Mouse (Mus musculus) midbrain, postnatal 0 days (tissue): ENCODE measurements at regions not wholly inside any gene's neighbourhood (a gene's known extent, or its start where the extent isn't known, plus 50 kb on each side); places are given as distances from the start of the nearest gene placed in this dataset.

Source experiments
- ATAC-seq: fragments of 200-750 bp; cut with Nextera tagmentation; 2 replicates; pipeline ENCODE4 v1.8.0; 2017; ENCODE audit warnings: moderate number of reproducible peaks, mild to moderate bottlenecking, moderate TSS enrichment, moderate library complexity; ENCODE audit not compliant: low FRiP score
- DNase-seq: peaks from one replicate; pipeline ENCODE4 v3.0.0-alpha.2; 2015; ENCODE audit warnings: low spot score
- H3K27ac ChIP-seq: fragments of 300-500 bp; sonication (generic); 2 replicates; pipeline ENCODE4 v1.5.1; 2014; ENCODE audit warnings: low read depth, mild to moderate bottlenecking, low read length, mixed read lengths
- H3K27me3 ChIP-seq: fragments of 300-500 bp; sonication (generic); 2 replicates; pipeline ENCODE4 v1.6.1; 2014; ENCODE audit warnings: low read length, control low read depth, mixed read lengths; ENCODE audit not compliant: insufficient read depth
- H3K36me3 ChIP-seq: fragments of 300-500 bp; sonication (generic); 2 replicates; pipeline ENCODE4 v1.6.1; 2014; ENCODE audit warnings: low read length, control low read depth, mixed read lengths; ENCODE audit not compliant: insufficient read depth
- H3K4me1 ChIP-seq: fragments of 300-500 bp; sonication (generic); 2 replicates; pipeline ENCODE4 v1.6.1; 2014; ENCODE audit warnings: mild to moderate bottlenecking, control low read depth, antibody characterized with exemption, low read length, mixed read lengths; ENCODE audit not compliant: insufficient read depth
- H3K4me2 ChIP-seq: fragments of 300-500 bp; sonication (generic); 2 replicates; pipeline ENCODE4 v1.6.1; 2014; ENCODE audit warnings: low read depth, mild to moderate bottlenecking, low read length, mixed read lengths; ENCODE audit not compliant: poor library complexity, severe bottlenecking
- H3K4me3 ChIP-seq: fragments of 300-500 bp; sonication (generic); 2 replicates; pipeline ENCODE4 v1.5.1; 2014; ENCODE audit warnings: low read depth, mild to moderate bottlenecking, low read length, moderate library complexity
- H3K9ac ChIP-seq: fragments of 300-500 bp; sonication (generic); replicated peaks from 2 replicates; pipeline ENCODE4 v1.6.1; 2014; ENCODE audit warnings: mild to moderate bottlenecking, low read length, moderate library complexity, mixed read lengths; ENCODE audit not compliant: poor library complexity, severe bottlenecking
- H3K9me3 ChIP-seq: fragments of 300-500 bp; sonication (generic); 2 replicates; pipeline ENCODE4 v1.6.1; 2016; ENCODE audit warnings: low read length, control low read depth
- CTCF ChIP-seq: IDR thresholded peaks from 2 replicates; pipeline ENCODE4 v1.5.1; 2016; ENCODE audit warnings: antibody characterized with exemption, mild to moderate bottlenecking
- WGBS: fragments of 180-500 bp; shearing (Covaris S2); extraction: QIAGEN DNeasy Blood & Tissue Kit; methylation state at CpG from one replicate; pipeline ENCODE4 v1.1.7; 2014; 5-methylcytosine and 5-hydroxymethylcytosine counted together

DNA sequence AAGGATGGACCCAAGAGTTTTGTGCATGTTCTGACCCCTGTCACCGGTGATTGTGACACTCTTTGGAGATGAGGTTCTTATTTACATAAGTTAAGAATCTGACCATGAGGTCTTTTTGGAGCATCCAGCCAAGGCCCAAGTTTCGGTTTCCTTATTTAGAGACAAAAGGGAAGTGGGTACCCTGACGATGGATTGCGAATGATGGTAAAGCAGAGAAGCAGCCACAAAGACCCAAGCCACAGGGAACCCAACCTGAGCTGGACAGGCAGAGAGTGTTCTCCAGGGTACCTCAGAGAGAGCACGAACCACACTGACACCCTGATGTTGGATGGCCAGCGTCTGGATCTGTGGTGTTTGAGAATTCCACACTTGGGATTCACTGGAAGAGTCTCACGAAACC, 100.8 kb upstream of the L3mbtl4 start:
- TF ChIP-seq CTCF, result no peak
- Histone ChIP-seq H3K4me3 (no peak overlapping the region), H3K27ac (no peak overlapping the region), H3K4me2 (no peak overlapping the region), H3K4me1 (no peaks in the 10 kb centered on the region), H3K9ac (no peak overlapping the region), H3K36me3 (no peaks in the 10 kb centered on the region), H3K9me3 (no peaks in the 10 kb centered on the region), H3K27me3 (no peaks in the 10 kb centered on the region)
- no peak for DNase-seq
- 87% methylated on average over 7 of the region's 7 CpGs for WGBS
- no peak for ATAC-seq

DNA sequence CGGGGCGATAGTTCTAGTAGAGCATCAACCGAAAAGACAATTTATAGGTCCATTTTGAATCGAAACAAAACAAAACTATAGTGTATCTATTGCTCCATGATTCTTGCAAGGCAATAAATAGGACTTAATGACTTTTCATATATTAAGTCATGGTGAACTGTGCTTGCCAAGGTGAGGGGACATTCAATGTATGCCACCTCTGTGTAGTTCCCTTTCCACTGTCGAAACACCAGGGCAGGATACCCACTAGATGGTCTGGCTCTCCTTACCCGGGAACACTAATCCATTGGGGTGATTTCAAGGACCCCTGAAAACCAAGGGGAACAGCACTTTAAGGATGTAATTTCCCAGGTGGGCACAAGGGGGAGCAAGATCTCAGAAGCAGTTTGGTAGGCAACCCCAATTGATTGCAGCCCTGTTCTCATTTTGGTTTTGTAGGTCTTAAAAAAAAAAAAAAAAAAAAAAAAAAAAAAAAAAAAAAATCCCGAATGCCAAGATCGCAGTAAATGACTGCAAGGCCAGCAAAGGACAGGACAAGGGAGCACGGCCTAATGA, 96.9 kb upstream of the L3mbtl4 start:
- no peak overlapping the region for H3K4me2 ChIP-seq
- H3K4me1 ChIP-seq, result no peaks in the 10 kb centered on the region
- no peaks in the 10 kb centered on the region for H3K36me3 ChIP-seq
- no peak for ATAC-seq
- DNase-seq, result peak; percentile 81
- H3K9me3 ChIP-seq, result no peaks in the 10 kb centered on the region
- H3K27ac ChIP-seq, result no peak overlapping the region
- H3K27me3 ChIP-seq, result no peaks in the 10 kb centered on the region
- TF ChIP-seq CTCF, result peak; percentile 76
- no peak overlapping the region for H3K9ac ChIP-seq
- no peak overlapping the region for H3K4me3 ChIP-seq
- WGBS, result 67% methylated on average over 9 of the region's 9 CpGs

DNA sequence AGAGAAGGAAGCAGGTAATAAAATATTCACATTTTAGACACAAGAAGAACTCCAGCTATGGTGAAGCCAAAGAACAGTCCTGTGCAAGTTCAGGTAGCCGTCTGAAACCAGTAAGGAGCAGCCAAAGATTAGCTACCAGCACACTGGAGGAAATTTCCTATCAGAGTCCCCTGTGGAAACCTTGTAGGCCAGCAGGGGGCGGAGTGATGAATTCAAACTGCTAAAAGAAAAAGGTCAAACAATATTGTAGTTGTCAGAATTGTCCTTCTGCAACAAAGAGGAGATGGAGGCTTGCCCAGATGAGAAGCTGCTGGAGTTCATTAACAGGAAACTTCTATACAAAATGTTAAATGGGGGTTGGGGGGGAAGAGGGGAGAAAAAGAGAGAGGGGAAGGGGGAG, 95.8 kb upstream of the L3mbtl4 start:
- WGBS, result 24% methylated on average over 2 of the region's 2 CpGs
- DNase-seq, result peak; percentile 41
- Histone ChIP-seq H3K36me3 (no peaks in the 10 kb centered on the region), H3K4me2 (no peak overlapping the region), H3K27ac (no peak overlapping the region), H3K4me3 (no peak overlapping the region), H3K9me3 (no peaks in the 10 kb centered on the region), H3K9ac (no peak overlapping the region), H3K27me3 (no peaks in the 10 kb centered on the region), H3K4me1 (no peaks in the 10 kb centered on the region)
- peak; percentile 61 for TF ChIP-seq CTCF
- ATAC-seq, result no peak

DNA sequence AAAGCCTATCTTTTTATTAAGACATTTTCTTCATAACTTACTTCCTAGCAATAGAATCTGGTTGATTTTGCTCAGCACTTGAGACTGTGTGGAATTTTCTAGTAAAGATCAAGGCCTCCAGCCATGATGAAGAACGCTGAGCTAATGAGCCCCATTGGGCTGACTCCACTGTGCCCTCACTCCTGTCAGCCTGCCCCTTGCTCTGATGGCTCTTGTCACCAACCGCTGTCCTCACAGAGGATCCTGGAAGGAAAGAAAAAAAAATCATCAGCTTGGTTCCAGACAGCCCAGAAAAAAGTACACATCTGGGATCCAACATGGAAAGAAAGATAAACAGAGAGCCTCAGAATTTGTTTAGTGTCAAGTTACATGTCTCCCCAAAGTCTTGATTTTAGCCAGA, 88.2 kb upstream of the L3mbtl4 start:
- H3K4me3 ChIP-seq, result no peak overlapping the region
- no peaks in the 10 kb centered on the region for H3K9me3 ChIP-seq
- H3K9ac ChIP-seq, result no peak overlapping the region
- H3K27me3 ChIP-seq, result no peaks in the 10 kb centered on the region
- no peak overlapping the region for H3K27ac ChIP-seq
- H3K36me3 ChIP-seq, result no peaks in the 10 kb centered on the region
- no peaks in the 10 kb centered on the region for H3K4me1 ChIP-seq
- H3K4me2 ChIP-seq, result no peak overlapping the region
- DNase-seq (no peak), ATAC-seq (no peak)
- WGBS, result 50% methylated on average over 2 of the region's 2 CpGs
- no peak for TF ChIP-seq CTCF

GRCm38 (mm10) chr17:68189888-68190287, 83.7 kb upstream of the L3mbtl4 start:
- H3K9me3 ChIP-seq, result no peaks in the 10 kb centered on the region
- H3K4me2 ChIP-seq, result no peak overlapping the region
- ATAC-seq (no peak), DNase-seq (no peak)
- H3K27ac ChIP-seq, result no peak overlapping the region
- no peak overlapping the region for H3K4me3 ChIP-seq
- no peaks in the 10 kb centered on the region for H3K36me3 ChIP-seq
- H3K27me3 ChIP-seq, result no peaks in the 10 kb centered on the region
- no peak for TF ChIP-seq CTCF
- H3K4me1 ChIP-seq, result no peaks in the 10 kb centered on the region
- H3K9ac ChIP-seq, result no peak overlapping the region
- WGBS, result 63% methylated on average over 4 of the region's 4 CpGs

DNA sequence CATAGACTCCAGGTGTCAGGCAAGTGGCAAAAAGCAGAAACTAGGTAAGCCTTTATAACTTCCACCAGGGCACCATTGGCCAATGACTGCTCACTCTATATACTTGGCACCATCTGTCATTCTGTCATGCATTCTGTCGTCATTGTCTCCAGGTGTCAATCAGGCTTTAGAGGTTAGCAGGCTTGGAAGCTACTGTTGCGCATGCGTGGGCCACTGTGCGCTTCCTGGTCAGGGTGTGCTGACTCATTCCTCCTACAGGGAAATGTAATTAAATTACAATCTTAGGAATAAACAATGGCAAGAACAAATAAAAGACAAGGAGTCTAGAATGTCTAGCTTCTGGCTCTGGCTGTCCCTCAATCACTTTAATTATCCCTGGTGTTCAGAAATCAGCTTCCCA, 68.1 kb upstream of the L3mbtl4 start:
- Histone ChIP-seq H3K9me3 (no peaks in the 10 kb centered on the region), H3K27ac (no peak overlapping the region), H3K36me3 (no peaks in the 10 kb centered on the region), H3K4me2 (no peak overlapping the region), H3K4me3 (no peak overlapping the region), H3K9ac (no peak overlapping the region), H3K4me1 (no peaks in the 10 kb centered on the region), H3K27me3 (no peaks in the 10 kb centered on the region)
- WGBS, result 79% methylated on average over 4 of the region's 4 CpGs
- no peak for DNase-seq
- no peak for ATAC-seq
- no peak for TF ChIP-seq CTCF
